Mouse (Mus musculus): ENCODE measurements around the gene Pde4c.

DNA sequence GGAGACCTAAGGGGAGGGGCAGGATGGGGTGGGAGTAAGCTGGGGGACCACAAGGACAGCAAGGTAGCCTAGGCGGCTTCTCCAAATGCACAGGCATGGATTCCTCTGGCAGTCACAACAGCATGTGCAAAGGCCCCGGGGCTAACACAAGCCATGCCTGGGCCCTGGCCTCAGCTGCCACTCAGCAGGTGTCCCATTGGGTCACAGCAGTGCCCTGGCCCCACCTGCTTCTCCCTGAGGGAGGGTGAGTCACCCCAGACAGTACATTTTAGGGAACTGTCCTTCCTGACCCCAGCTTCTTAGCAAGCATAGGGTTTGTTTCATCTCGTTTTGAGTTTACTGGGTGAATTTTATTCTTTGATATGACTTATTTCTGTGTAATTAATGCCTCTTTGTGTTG lies 40.8 kb upstream of the Pde4c start:
- TF ChIP-seq CTCF (IDR thresholded peaks at IDR 0.05; ENCODE audit: borderline replicate concordance, control insufficient read depth, extremely low read depth, insufficient read depth, low read length, poor library complexity): no peak
- TF ChIP-seq POLR2A (IDR thresholded peaks at IDR 0.05; ENCODE audit: control insufficient read depth, extremely low read depth, insufficient read depth, low read length, poor library complexity): no peak
